In genomic region chr11:84412201-84412934, GRCm38 (mm10) we compare ENCODE assay signal across 13 mouse cellular contexts.
DNase-seq lines count a peak whose midpoint lies in the region; ATAC-seq and TF ChIP-seq lines count a peak whose summit lies in the region.
"Had no signal": no experiment of that assay in that cellular context is flagged by ENCODE, and none has a peak within 500 bp of the region (broad histone marks: within the 10 kb centered on the region; RNA-seq: fewer than 3 reads in every experiment).

No protein-coding gene starts in this region.

- no peak overlapping the region for H3K9ac ChIP-seq in hindbrain, embryonic 11.5 days (ENCODE audit: low read depth, low read length)
- no peak overlapping the region for H3K9ac ChIP-seq in midbrain, postnatal 0 days (replicated peaks; ENCODE audit: low read length, poor library complexity, severe bottlenecking)
- H3K9ac ChIP-seq: heart, embryonic 13.5 days; limb, embryonic 12.5 days had no signal

- no peak for TF ChIP-seq CTCF in midbrain, postnatal 0 days (IDR thresholded peaks at IDR 0.05)

- H3K27me3 ChIP-seq in hindbrain, embryonic 10.5 days (ENCODE audit: insufficient read depth, poor library complexity, severe bottlenecking) = no peaks in the 10 kb centered on the region; the same call in 1 of the 2 replicates
- H3K27me3 ChIP-seq in hindbrain, embryonic 11.5 days (ENCODE audit: control insufficient read depth, insufficient read depth, low read length) = no peaks in the 10 kb centered on the region
- H3K27me3 ChIP-seq in embryonic facial prominence, embryonic 10.5 days (replicated peaks; ENCODE audit: low read depth, poor library complexity, severe bottlenecking) = no peaks in the 10 kb centered on the region
- H3K27me3 ChIP-seq in limb, embryonic 10.5 days (ENCODE audit: low read depth, poor library complexity, severe bottlenecking) = peaks cover 16% of the 10 kb centered on the region
- no peaks in the 10 kb centered on the region for H3K27me3 ChIP-seq in midbrain, postnatal 0 days (ENCODE audit: insufficient read depth, low read length)
- H3K27me3 ChIP-seq: heart, embryonic 13.5 days had no signal

- no peak overlapping the region for H3K4me2 ChIP-seq in hindbrain, embryonic 11.5 days (replicated peaks; ENCODE audit: low read depth, low read length)
- H3K4me2 ChIP-seq in midbrain, postnatal 0 days (ENCODE audit: low read depth, low read length, poor library complexity, severe bottlenecking) = no peak overlapping the region
- H3K4me2 ChIP-seq: heart, embryonic 13.5 days; limb, embryonic 12.5 days had no signal

- peaks cover 39% of the 10 kb centered on the region for H3K4me1 ChIP-seq in hindbrain, embryonic 10.5 days (replicated peaks)
- no peaks in the 10 kb centered on the region for H3K4me1 ChIP-seq in hindbrain, embryonic 11.5 days (replicated peaks; ENCODE audit: control insufficient read depth, insufficient read depth, low read length)
- H3K4me1 ChIP-seq in embryonic facial prominence, embryonic 10.5 days = peaks cover 43% of the 10 kb centered on the region
- peaks cover 35% of the 10 kb centered on the region for H3K4me1 ChIP-seq in limb, embryonic 10.5 days
- H3K4me1 ChIP-seq in midbrain, postnatal 0 days (ENCODE audit: insufficient read depth, low read length) = no peaks in the 10 kb centered on the region

- no peaks in the 10 kb centered on the region for H3K36me3 ChIP-seq in hindbrain, embryonic 10.5 days
- no peaks in the 10 kb centered on the region for H3K36me3 ChIP-seq in hindbrain, embryonic 11.5 days (ENCODE audit: control insufficient read depth, insufficient read depth, low read length)
- H3K36me3 ChIP-seq in embryonic facial prominence, embryonic 10.5 days (replicated peaks) = no peaks in the 10 kb centered on the region
- no peaks in the 10 kb centered on the region for H3K36me3 ChIP-seq in limb, embryonic 10.5 days
- no peaks in the 10 kb centered on the region for H3K36me3 ChIP-seq in midbrain, postnatal 0 days (ENCODE audit: insufficient read depth, low read length)
- H3K36me3 ChIP-seq: heart, embryonic 13.5 days; limb, embryonic 12.5 days had no signal

- peak; percentile 21 for DNase-seq in hindbrain, embryonic 10.5 days (ENCODE audit: low spot score)
- DNase-seq in hindbrain, embryonic 11.5 days (ENCODE audit: low spot score) = no peak
- DNase-seq in embryonic facial prominence, embryonic 10.5 days (ENCODE audit: low spot score) = peak; percentile 27
- DNase-seq in limb, embryonic 10.5 days (ENCODE audit: low spot score) = peak; percentile 56
- peak; percentile 55 for DNase-seq in midbrain, postnatal 0 days (ENCODE audit: low spot score)
- no peak for DNase-seq in left cerebral cortex, adult 8-10 months (ENCODE audit: low spot score in 2 of 2)
- DNase-seq: adrenal gland, adult 8-10 months; kidney, postnatal 10 days; layer of hippocampus, adult 9-11 months; lung, postnatal 36 days had no signal

- H3K9me3 ChIP-seq in hindbrain, embryonic 10.5 days = no peaks in the 10 kb centered on the region
- no peaks in the 10 kb centered on the region for H3K9me3 ChIP-seq in hindbrain, embryonic 11.5 days (ENCODE audit: control insufficient read depth, low read length)
- H3K9me3 ChIP-seq in embryonic facial prominence, embryonic 10.5 days = no peaks in the 10 kb centered on the region
- no peaks in the 10 kb centered on the region for H3K9me3 ChIP-seq in limb, embryonic 10.5 days (replicated peaks)
- no peaks in the 10 kb centered on the region for H3K9me3 ChIP-seq in midbrain, postnatal 0 days (ENCODE audit: low read length)
- H3K9me3 ChIP-seq: heart, embryonic 13.5 days had no signal

- peak overlapping the region; percentile 17; the same call in 1 of the 2 replicates for H3K27ac ChIP-seq in hindbrain, embryonic 10.5 days
- no peak overlapping the region for H3K27ac ChIP-seq in hindbrain, embryonic 11.5 days (ENCODE audit: low read depth, low read length)
- H3K27ac ChIP-seq in embryonic facial prominence, embryonic 10.5 days (replicated peaks) = peak overlapping the region; percentile 54; the same call in 1 of the 2 replicates
- peak overlapping the region; percentile 68 for H3K27ac ChIP-seq in limb, embryonic 10.5 days
- no peak overlapping the region for H3K27ac ChIP-seq in midbrain, postnatal 0 days (ENCODE audit: low read depth, low read length)
- H3K27ac ChIP-seq: limb, embryonic 12.5 days had no signal

- WGBS in hindbrain, embryonic 10.5 days = 68% methylated on average over 12 of the region's 12 CpGs
- WGBS in hindbrain, embryonic 11.5 days = 68% methylated on average over 12 of the region's 12 CpGs
- WGBS in embryonic facial prominence, embryonic 10.5 days = 56% methylated on average over 12 of the region's 12 CpGs
- WGBS in limb, embryonic 10.5 days = 29% methylated on average over 12 of the region's 12 CpGs
- WGBS in midbrain, postnatal 0 days = 51% methylated on average over 12 of the region's 12 CpGs

- no peak overlapping the region for H3K4me3 ChIP-seq in hindbrain, embryonic 10.5 days
- H3K4me3 ChIP-seq in hindbrain, embryonic 11.5 days (ENCODE audit: low read depth, low read length) = no peak overlapping the region
- no peak overlapping the region for H3K4me3 ChIP-seq in embryonic facial prominence, embryonic 10.5 days
- H3K4me3 ChIP-seq in limb, embryonic 10.5 days = no peak overlapping the region
- no peak overlapping the region for H3K4me3 ChIP-seq in midbrain, postnatal 0 days (ENCODE audit: low read depth, low read length)
- H3K4me3 ChIP-seq: heart, embryonic 13.5 days; limb, embryonic 12.5 days had no signal

- ATAC-seq in hindbrain, embryonic 11.5 days (ENCODE audit: low FRiP score) = no peak
- no peak for ATAC-seq in midbrain, postnatal 0 days (ENCODE audit: low FRiP score)
- ATAC-seq in megakaryocyte-erythroid progenitor cell, adult 5-6 weeks (replicated peaks; ENCODE audit: low FRiP score, low TSS enrichment, poor library complexity, severe bottlenecking) = no peak

Comparison
In these comparisons a context has a peak if more than half of its experiments do, and no peak if none do; other contexts are left out.
1. DNase-seq: peak in hindbrain, embryonic 10.5 days (single experiment), embryonic facial prominence, embryonic 10.5 days (single experiment), limb, embryonic 10.5 days (single experiment) and midbrain, postnatal 0 days (single experiment); none in hindbrain, embryonic 11.5 days (single experiment) and left cerebral cortex, adult 8-10 months (0 of 2).
2. H3K27ac ChIP-seq: peak in hindbrain, embryonic 10.5 days (single experiment), embryonic facial prominence, embryonic 10.5 days (single experiment) and limb, embryonic 10.5 days (single experiment); none in hindbrain, embryonic 11.5 days (single experiment) and midbrain, postnatal 0 days (single experiment).